Mouse (Mus musculus): Measurements from ENCODE around the gene Egfl7. TPM values are rescaled to one million over a fixed set of nuclear protein-coding genes. Genes with fewer than 3 reads are reported as not detected.

Egfl7 gene
- total and polyA plus RNA-seq, 3 experiments, result 102 to 499 (median 111) TPM

GRCm38 (mm10) chr2:26596898-26597297 lies 17.1 kb downstream of the Egfl7 start:
- Histone ChIP-seq H3K4me1 (ENCODE audit: control insufficient read depth, insufficient read depth, low read length) (no peaks in the 10 kb centered on the region; the same call in 1 of the 2 replicates), H3K36me3 (ENCODE audit: control insufficient read depth, insufficient read depth, low read length) (peaks cover 3% of the 10 kb centered on the region; the same call in 1 of the 2 replicates), H3K9ac (ENCODE audit: low read depth, low read length) (no peak overlapping the region), H3K27me3 (ENCODE audit: control insufficient read depth, insufficient read depth, low read length) (no peaks in the 10 kb centered on the region), H3K27ac (no peak overlapping the region), H3K4me3 (no peak overlapping the region), H3K79me2 (replicated peaks; ENCODE audit: control insufficient read depth, insufficient read depth, low read length) (no peaks in the 10 kb centered on the region)
- DNase-seq, result no peak
- TF ChIP-seq EP300 (IDR thresholded peaks at IDR 0.05; ENCODE audit: insufficient read depth, low read depth, low read length), result no peak
- no peak for TF ChIP-seq CTCF (IDR thresholded peaks at IDR 0.05)
- no peak; the same call in 1 of the 2 replicates for TF ChIP-seq POLR2A (IDR thresholded peaks at IDR 0.05; ENCODE audit: insufficient read depth, low read depth, low read length)
- 86% methylated on average over 3 of the region's 3 CpGs for WGBS
- intact Hi-C loops (cut with DNase I), result no loop called here

GRCm38 (mm10) chr2:26597810-26598209 lies 18.0 kb downstream of the Egfl7 start:
- Histone ChIP-seq H3K36me3 (ENCODE audit: control insufficient read depth, insufficient read depth, low read length) (no peaks in the 10 kb centered on the region), H3K27me3 (ENCODE audit: control insufficient read depth, insufficient read depth, low read length) (no peaks in the 10 kb centered on the region), H3K9ac (ENCODE audit: low read depth, low read length) (no peak overlapping the region), H3K27ac (no peak overlapping the region), H3K4me3 (no peak overlapping the region), H3K4me1 (ENCODE audit: control insufficient read depth, insufficient read depth, low read length) (no peaks in the 10 kb centered on the region; the same call in 1 of the 2 replicates), H3K79me2 (replicated peaks; ENCODE audit: control insufficient read depth, insufficient read depth, low read length) (no peaks in the 10 kb centered on the region)
- DNase-seq, result no peak
- intact Hi-C loops (cut with DNase I), result no loop called here
- TF ChIP-seq CTCF (IDR thresholded peaks at IDR 0.05), result no peak
- no peak for TF ChIP-seq EP300 (IDR thresholded peaks at IDR 0.05; ENCODE audit: insufficient read depth, low read depth, low read length)
- TF ChIP-seq POLR2A (IDR thresholded peaks at IDR 0.05; ENCODE audit: insufficient read depth, low read depth, low read length), result no peak
- WGBS, result 51% methylated on average over 2 of the region's 2 CpGs

- H3K27ac ChIP-seq, result no peak overlapping the region
- intact Hi-C loops (cut with DNase I), result no loop called here
- H3K79me2 ChIP-seq (replicated peaks; ENCODE audit: control insufficient read depth, insufficient read depth, low read length), result no peaks in the 10 kb centered on the region
- H3K36me3 ChIP-seq (ENCODE audit: control insufficient read depth, insufficient read depth, low read length), result no peaks in the 10 kb centered on the region
- peaks cover 3% of the 10 kb centered on the region for H3K4me1 ChIP-seq (ENCODE audit: control insufficient read depth, insufficient read depth, low read length)
- TF ChIP-seq CTCF (IDR thresholded peaks at IDR 0.05), result no peak
- TF ChIP-seq POLR2A (IDR thresholded peaks at IDR 0.05; ENCODE audit: insufficient read depth, low read depth, low read length), result no peak
- no peak for TF ChIP-seq EP300 (IDR thresholded peaks at IDR 0.05; ENCODE audit: insufficient read depth, low read depth, low read length)
- no peaks in the 10 kb centered on the region for H3K27me3 ChIP-seq (ENCODE audit: control insufficient read depth, insufficient read depth, low read length)
- no peak overlapping the region for H3K9ac ChIP-seq (ENCODE audit: low read depth, low read length)
- 59% methylated on average over 3 of the region's 3 CpGs for WGBS
- no peak overlapping the region for H3K4me3 ChIP-seq
- peak in 1 of 2 experiments; percentile 8 for DNase-seq
Measured at GRCm38 (mm10) chr2:26598462-26598861, 18.6 kb downstream of the Egfl7 start.

GRCm38 (mm10) chr2:26599965-26600364 lies 20.2 kb downstream of the Egfl7 start:
- no peak overlapping the region for H3K4me3 ChIP-seq
- no peaks in the 10 kb centered on the region for H3K27me3 ChIP-seq (ENCODE audit: control insufficient read depth, insufficient read depth, low read length)
- no peak for TF ChIP-seq EP300 (IDR thresholded peaks at IDR 0.05; ENCODE audit: insufficient read depth, low read depth, low read length)
- TF ChIP-seq POLR2A (IDR thresholded peaks at IDR 0.05; ENCODE audit: insufficient read depth, low read depth, low read length), result no peak
- TF ChIP-seq CTCF (IDR thresholded peaks at IDR 0.05), result no peak
- intact Hi-C loops (cut with DNase I), result no loop called here
- no peaks in the 10 kb centered on the region for H3K79me2 ChIP-seq (replicated peaks; ENCODE audit: control insufficient read depth, insufficient read depth, low read length)
- H3K36me3 ChIP-seq (ENCODE audit: control insufficient read depth, insufficient read depth, low read length), result no peaks in the 10 kb centered on the region
- DNase-seq, result peak in 1 of 2 experiments; percentile 15
- H3K9ac ChIP-seq (ENCODE audit: low read depth, low read length), result no peak overlapping the region
- H3K27ac ChIP-seq, result no peak overlapping the region
- H3K4me1 ChIP-seq (ENCODE audit: control insufficient read depth, insufficient read depth, low read length), result peaks cover 4% of the 10 kb centered on the region
- WGBS, result 91% methylated on average over 4 of the region's 4 CpGs

GRCm38 (mm10) chr2:26600664-26601063 lies 20.9 kb downstream of the Egfl7 start:
- peaks cover 4% of the 10 kb centered on the region for H3K4me1 ChIP-seq (ENCODE audit: control insufficient read depth, insufficient read depth, low read length)
- WGBS, result 100% methylated on average over 2 of the region's 2 CpGs
- intact Hi-C loops (cut with DNase I), result no loop called here

GRCm38 (mm10) chr2:26601595-26601994 lies 21.8 kb downstream of the Egfl7 start:
- no peak for DNase-seq
- Histone ChIP-seq H3K4me1 (ENCODE audit: control insufficient read depth, insufficient read depth, low read length) (peaks cover 4% of the 10 kb centered on the region), H3K4me3 (no peak overlapping the region), H3K9ac (ENCODE audit: low read depth, low read length) (no peak overlapping the region), H3K27ac (no peak overlapping the region), H3K79me2 (replicated peaks; ENCODE audit: control insufficient read depth, insufficient read depth, low read length) (no peaks in the 10 kb centered on the region), H3K27me3 (ENCODE audit: control insufficient read depth, insufficient read depth, low read length) (no peaks in the 10 kb centered on the region), H3K36me3 (ENCODE audit: control insufficient read depth, insufficient read depth, low read length) (no peaks in the 10 kb centered on the region)
- TF ChIP-seq CTCF (IDR thresholded peaks at IDR 0.05) (no peak), POLR2A (IDR thresholded peaks at IDR 0.05; ENCODE audit: insufficient read depth, low read depth, low read length) (no peak), EP300 (IDR thresholded peaks at IDR 0.05; ENCODE audit: insufficient read depth, low read depth, low read length) (no peak)
- WGBS, result 88% methylated on average over 1 of the region's 1 CpGs
- intact Hi-C loops (cut with DNase I), result no loop called here

More at GRCm38 (mm10) chr2:26600664-26601063, 20.9 kb downstream of the Egfl7 start:
- H3K27ac ChIP-seq, result no peak overlapping the region
- no peaks in the 10 kb centered on the region for H3K79me2 ChIP-seq (replicated peaks; ENCODE audit: control insufficient read depth, insufficient read depth, low read length)
- H3K4me3 ChIP-seq, result no peak overlapping the region
- no peak for DNase-seq
- no peak overlapping the region for H3K9ac ChIP-seq (ENCODE audit: low read depth, low read length)
- no peak for TF ChIP-seq POLR2A (IDR thresholded peaks at IDR 0.05; ENCODE audit: insufficient read depth, low read depth, low read length)
- no peak for TF ChIP-seq CTCF (IDR thresholded peaks at IDR 0.05)
- TF ChIP-seq EP300 (IDR thresholded peaks at IDR 0.05; ENCODE audit: insufficient read depth, low read depth, low read length), result no peak
- no peaks in the 10 kb centered on the region for H3K27me3 ChIP-seq (ENCODE audit: control insufficient read depth, insufficient read depth, low read length)
- H3K36me3 ChIP-seq (ENCODE audit: control insufficient read depth, insufficient read depth, low read length), result no peaks in the 10 kb centered on the region
